Mouse (Mus musculus) c-Kit-positive CD71-negative TER-119-negative erythroid progenitor cells, embryonic 14.5 days (primary cell): ENCODE measurements around the gene Klhl2.

ENCODE experiments used
- DNase-seq: peaks from one replicate; pipeline ENCODE4 v3.0.0-alpha.2; 2013; ENCODE audit warnings: low read depth

The Klhl2 gene

GRCm38 (mm10) chr8:64829921-64830320 is 19.9 kb downstream of the Klhl2 start:
- DNase-seq: no peak

- DNase-seq: no peak
Observed at GRCm38 (mm10) chr8:64829391-64829790, 20.4 kb downstream of the Klhl2 start.

DNA sequence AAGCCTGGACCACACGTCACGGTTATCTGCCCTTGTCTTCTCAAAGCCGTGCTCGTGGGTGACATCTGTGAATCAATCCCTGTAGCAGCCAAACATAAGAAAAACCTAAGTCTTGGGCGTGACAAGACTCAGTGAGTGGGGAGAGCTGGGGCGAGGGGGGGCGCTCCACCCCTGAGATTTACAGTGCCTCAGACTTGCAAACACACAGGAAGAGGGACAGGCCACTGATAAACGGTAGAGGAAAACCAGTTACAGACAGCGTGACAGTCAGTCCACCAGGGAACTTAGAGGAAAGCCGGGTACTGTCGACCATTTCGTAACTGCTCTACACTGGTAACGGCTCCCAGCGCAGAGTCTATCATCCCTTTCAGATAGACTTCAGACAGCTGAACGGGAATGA is 21.4 kb downstream of the Klhl2 start:
- no peak for DNase-seq

GRCm38 (mm10) chr8:64827356-64827755 is 22.5 kb downstream of the Klhl2 start:
- DNase-seq: no peak

DNA sequence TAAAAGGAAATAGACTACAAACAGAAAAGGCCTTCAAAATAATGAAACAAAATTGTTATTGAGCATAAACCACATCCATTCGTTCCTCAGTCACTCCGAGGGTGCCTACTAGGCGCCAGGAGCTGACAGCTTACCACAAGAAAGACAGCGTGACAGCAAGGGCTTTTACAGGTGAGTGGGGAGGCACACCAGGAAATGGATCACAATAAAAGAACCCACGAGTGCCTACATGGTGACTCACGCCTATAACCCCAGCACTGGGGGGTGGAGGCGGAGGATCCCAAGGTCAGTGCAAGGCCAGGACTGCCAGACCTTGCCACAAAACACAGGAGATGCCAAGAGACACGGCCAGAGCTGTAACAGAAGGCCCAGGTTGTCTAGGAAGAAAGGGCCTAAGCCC is 23.4 kb downstream of the Klhl2 start:
- DNase-seq: no peak

- DNase-seq: no peak
Observed at GRCm38 (mm10) chr8:64823905-64824304, 25.9 kb downstream of the Klhl2 start.

DNA sequence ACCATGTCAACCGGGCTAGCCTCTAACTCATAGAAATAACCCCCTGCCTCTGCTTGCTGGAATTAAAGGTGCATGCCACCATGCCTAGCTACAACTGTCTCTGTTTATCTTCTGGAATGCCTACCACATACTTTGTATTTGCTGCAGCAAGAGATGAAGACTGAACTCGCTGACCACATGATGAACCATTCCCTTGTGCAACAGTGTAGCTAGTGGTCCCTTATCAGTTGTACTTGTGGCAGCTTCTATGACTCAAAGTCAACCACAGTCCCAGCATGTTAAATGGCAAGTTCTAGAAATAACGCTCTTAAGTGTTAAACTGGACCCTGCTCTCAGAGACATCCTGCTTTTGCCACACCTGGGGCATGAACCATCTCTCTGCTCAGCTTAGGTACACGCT is 28.9 kb downstream of the Klhl2 start:
- no peak for DNase-seq

GRCm38 (mm10) chr8:64811790-64812189 is 38.0 kb downstream of the Klhl2 start:
- no peak for DNase-seq

GRCm38 (mm10) chr8:64811083-64811482 is 38.7 kb downstream of the Klhl2 start:
- DNase-seq: no peak

GRCm38 (mm10) chr8:64806558-64806957 is 43.3 kb downstream of the Klhl2 start:
- no peak for DNase-seq

DNA sequence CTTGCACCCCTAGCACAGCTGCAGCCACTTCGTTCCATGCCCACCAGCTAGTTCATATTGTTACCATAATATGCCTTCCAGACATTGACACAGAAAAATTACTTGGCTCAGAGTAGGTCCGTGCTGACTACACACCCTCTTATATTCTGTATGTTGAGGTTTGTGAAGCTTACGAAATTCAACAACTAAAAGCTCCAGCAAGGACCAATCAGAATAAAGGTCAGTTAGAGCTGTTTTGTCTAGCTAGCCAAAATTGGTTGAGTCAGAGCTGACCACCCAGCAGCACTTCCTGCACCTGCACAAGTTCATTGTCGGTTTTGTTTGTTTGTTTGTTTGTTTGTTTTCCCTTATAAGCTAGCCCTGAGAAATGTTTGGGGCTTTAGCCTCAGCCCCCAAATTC is 44.8 kb downstream of the Klhl2 start:
- DNase-seq: no peak

DNA sequence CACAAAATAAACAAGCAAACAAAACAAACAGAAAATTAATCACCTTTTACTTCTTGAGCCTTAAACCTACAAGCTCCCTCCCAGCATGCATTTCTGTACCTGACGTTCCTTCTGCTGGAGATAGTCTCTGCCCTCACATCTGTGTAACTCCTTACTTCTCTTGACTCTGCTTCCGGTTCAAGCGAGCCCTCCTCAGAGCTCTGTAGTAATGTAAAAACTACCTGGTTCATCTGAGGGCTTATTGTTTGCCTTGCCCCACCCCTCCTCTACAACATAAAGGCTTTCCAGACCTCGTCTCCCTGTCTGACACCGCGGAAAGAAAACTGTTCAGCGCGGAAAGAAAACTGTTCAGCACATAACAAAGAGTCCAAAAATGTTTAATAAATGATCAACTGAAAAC is 50.5 kb downstream of the Klhl2 start:
- DNase-seq: no peak

GRCm38 (mm10) chr8:64798503-64798902 is 51.3 kb downstream of the Klhl2 start:
- DNase-seq: no peak

DNA sequence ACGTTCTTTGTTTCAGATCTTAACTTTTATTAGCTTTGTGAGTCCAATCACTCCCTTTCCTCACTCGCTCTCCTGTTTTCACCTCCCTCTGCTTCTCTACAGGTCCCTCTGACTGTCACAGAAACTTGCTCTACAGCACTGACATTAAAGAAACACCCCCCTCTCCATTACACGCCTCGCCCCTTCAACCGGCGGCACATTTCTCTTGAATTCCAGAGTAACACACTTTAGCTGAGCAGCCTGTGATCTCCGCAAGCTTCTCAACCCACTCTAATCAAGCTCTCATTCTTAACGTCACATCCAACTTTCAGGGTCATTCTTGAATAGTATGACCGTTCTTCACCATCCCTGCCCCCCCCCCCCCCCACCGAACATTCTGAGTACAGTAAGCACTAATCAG is 52.1 kb downstream of the Klhl2 start:
- DNase-seq: no peak

DNA sequence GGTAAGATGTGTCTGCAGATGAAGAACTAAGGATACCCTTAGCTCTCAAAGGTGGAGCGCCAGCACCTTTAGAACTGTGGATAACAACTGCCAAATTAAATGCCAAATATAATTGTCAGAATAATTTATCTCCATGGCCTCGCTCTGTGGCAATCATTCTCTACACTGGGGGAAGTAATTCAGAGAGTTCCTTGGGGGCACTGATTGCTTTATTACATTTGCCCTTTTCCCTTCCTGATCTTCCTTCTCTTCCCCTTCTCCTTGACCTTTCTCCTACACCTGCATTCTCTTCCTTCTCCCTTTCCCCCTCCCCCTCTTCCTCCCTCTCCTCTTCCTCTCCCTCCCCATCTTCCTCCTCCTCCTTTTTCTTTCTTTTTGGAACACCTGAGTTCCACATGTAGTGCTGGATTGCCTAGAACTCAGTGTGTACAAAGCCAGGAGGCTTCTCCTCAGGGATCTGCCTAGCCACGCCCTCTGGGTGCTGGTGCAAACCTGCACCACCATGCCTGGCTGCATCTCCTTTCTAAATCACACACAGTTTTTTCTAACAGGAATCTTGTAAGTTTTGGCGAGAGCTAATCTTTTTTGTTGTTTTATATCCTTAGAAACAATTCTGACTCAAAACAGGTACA is 58.5 kb downstream of the Klhl2 start:
- DNase-seq: no peak

DNA sequence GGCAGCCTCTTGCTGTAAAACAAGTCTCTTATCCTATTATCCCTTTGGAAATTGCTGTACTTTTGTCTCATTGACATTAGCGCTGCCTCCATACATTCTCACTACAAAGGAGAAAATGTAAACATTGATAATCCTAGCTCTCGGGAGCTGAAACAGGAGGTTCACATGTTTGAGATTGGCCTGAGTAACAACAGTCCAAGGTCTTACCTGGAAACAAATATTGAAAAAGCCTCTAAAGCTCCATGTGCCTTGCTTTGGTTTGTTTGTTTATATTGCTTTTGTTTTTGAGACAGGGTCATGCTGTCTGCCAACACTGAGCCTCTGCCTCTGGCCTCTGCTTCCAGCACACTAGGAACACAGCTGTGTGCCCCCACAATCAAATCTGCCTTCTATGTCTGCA is 59.4 kb downstream of the Klhl2 start:
- DNase-seq: no peak

GRCm38 (mm10) chr8:64788715-64789114 is 61.1 kb downstream of the Klhl2 start:
- DNase-seq: no peak

DNA sequence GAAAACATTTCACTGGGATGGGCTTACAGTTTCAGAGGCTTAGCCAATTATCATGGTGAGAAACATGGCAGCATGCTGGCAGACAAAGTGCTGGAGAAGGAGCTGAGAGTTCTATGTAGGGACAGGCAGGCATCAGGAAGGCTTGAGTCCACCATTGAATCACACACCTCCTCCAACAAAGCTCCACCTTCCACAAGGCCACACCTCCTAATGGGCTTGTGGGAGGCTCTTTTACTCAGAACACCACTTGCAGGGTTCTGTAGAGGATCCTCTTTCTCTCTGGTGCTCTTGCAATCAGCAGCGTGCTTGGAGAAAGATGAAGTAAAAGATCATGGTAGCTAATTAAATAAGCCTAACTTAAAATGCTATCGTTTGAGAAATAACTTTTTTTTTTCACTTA is 63.0 kb downstream of the Klhl2 start:
- DNase-seq: no peak

DNA sequence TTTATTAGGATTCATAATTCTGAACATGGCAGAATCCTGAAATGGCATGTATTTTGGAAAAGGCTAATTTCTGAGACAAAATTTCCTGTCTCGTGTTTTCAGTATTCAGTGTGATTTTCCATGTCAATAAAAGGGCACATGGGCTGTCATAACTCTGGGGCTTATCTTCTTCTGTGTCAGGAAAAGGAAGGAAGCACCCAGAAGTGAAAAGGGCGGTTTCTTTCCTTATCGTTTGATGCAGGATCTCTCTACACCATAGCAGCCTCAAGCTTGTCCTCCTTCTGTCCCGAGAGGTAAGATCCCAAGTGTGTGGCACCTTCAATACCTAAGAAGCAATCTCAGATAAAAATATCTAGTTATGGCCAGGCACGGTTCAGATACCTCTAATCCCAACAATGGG is 65.6 kb downstream of the Klhl2 start:
- no peak for DNase-seq

DNA sequence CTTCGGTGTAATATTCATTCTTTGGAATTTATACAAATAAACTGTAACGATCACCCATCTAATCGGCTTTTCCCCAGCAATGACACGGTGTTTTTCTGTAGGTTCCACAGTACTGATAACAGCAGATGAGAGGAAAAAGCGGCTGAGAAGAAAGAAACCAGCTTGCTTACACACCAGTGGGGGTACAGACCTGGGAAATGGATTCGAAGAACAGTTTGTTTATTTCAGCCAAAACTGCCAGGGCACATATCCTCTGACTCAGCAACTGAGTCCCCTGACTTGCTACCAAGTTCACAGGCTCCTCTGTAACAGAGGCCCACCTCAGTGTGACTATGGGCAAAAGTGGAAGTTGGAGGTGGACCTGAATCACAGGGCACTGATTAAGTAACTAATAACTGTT is 67.9 kb downstream of the Klhl2 start:
- DNase-seq: no peak

- no peak for DNase-seq
Observed at GRCm38 (mm10) chr8:64777925-64778324, 71.9 kb downstream of the Klhl2 start.

DNA sequence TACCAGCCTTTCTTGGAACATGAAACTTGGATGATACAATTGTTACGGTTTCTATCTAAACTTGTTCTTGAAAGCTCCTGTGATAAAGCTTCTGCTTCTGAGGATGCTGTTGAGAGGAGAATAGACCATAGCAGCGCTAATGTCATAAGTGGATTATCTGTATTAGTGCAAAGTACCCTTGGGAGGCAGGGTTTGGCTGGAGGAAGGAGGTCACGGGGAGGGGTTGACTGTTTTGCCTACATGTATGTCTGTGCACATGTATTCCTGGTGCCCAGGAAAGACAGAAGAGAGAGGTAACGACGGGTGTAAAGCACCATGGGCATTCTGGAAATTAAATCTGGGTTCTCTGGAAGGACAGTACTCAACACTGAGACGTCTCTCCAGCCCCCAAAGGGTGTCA is 75.7 kb downstream of the Klhl2 start:
- DNase-seq: no peak

DNA sequence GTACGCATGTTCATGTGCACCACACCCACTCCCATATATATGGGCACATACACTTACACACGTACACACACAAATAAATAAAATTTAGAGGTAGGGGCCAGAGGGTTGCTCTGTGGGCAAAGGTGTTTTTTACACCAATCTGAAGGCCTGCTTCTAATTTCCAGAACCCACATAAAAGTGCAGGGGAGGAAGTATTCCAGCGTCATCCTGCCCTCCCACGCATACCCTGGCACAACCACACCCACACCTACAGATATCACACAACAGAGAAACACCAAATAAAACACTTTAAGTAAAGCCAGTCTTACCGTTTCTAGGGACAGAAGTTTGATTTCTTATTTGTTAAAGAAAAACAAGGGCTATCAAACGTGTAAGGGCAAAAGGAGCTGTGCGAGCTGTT is 79.0 kb downstream of the Klhl2 start:
- no peak for DNase-seq

- no peak for DNase-seq
Observed at GRCm38 (mm10) chr8:64769586-64769985, 80.2 kb downstream of the Klhl2 start.

DNA sequence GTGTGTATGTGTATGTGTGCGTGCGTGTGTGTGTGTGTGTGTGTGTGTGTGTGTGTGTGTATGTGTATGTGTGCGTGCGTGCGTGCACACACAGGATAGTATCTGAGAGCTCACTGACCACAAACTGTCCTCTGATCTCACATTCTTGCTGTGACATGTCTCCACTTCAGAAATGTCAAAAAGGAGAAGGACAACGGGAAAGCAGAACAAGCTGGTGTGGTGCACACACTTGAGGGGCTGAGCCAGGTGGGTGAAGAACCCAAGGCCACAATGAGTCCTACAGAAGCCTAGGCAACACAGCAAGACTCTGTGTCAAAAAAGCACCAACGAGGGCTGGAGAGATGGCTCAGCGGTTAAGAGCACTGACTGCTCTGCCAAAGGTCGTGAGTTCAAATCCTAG is 81.2 kb downstream of the Klhl2 start:
- DNase-seq: no peak
